Comparison of ENCODE assay signal across 22 mouse cellular contexts in genomic region chrX:96674871-96675270, GRCm38 (mm10). TPM values are rescaled to one million over a fixed set of nuclear protein-coding genes. Genes with fewer than 3 reads are reported as not detected.
A peak's percentile ranks its signal among the peaks of the same experiment; 100 is the strongest.
DNase-seq lines count a peak whose midpoint lies in the region; ATAC-seq and TF ChIP-seq lines count a peak whose summit lies in the region.
"Had no signal": no experiment of that assay in that cellular context is flagged by ENCODE, and none has a peak within 500 bp of the region (broad histone marks: within the 10 kb centered on the region; RNA-seq: fewer than 3 reads in every experiment).

No protein-coding gene starts in this region.

- intact Hi-C loops in heart, postnatal 36 days (cut with DNase I) = no loop called here

- peak; percentile 26 for DNase-seq in gastrocnemius, adult 18-20 months (ENCODE audit: low spot score)
- DNase-seq in gastrocnemius, adult 8-10 months (ENCODE audit: low spot score in 2 of 2) = no peak
- DNase-seq in heart, adult 11 months = peak; percentile 84
- no peak for DNase-seq in heart, postnatal 36 days
- peak; percentile 0 for DNase-seq in brain, embryonic 14.5 days (ENCODE audit: low read depth)
- no peak for DNase-seq in MN1 (ENCODE audit: low spot score)
- DNase-seq: adrenal gland, adult 8-10 months; adrenal gland, postnatal 25 days; cerebellum, adult 11-12 months; cerebellum, adult 2 months; cerebellum, adult 9-10 months; cerebellum, postnatal 10 days; cerebellum, postnatal 25 days; forebrain, postnatal 0 days had no signal

- no peak for ATAC-seq in megakaryocyte, adult 5-6 weeks (ENCODE audit: poor library complexity, severe bottlenecking)
- ATAC-seq: activated CD4-positive, CD25-positive, alpha-beta regulatory T cell, adult 4 months; forebrain, embryonic 13.5 days; forebrain, embryonic 15.5 days; forebrain, postnatal 0 days; Patski had no signal

- TF ChIP-seq POLR2A in brain, embryonic 14.5 days (IDR thresholded peaks at IDR 0.05; ENCODE audit: borderline replicate concordance, extremely low read depth, insufficient read depth, insufficient read length, poor library complexity, severe bottlenecking) = no peak

- TF ChIP-seq CTCF in brain, embryonic 14.5 days (IDR thresholded peaks at IDR 0.05; ENCODE audit: borderline replicate concordance, extremely low read depth, insufficient read depth, insufficient read length) = no peak

RNA-seq across cellular contexts. Expression of gene Gpr165, which starts 38.4 kb away (rescaled TPM):
- total RNA-seq in gastrocnemius, adult 18-20 months (2021) = under 1 TPM; 0.21 to 0.26 TPM
- total RNA-seq in gastrocnemius, adult 8-10 months (2022) = under 1 TPM in 3 of 4 experiments, not detected in 1; 0.35 to 0.46 (median 0.43) TPM
- total RNA-seq in heart, postnatal 36 days (2021) = under 1 TPM; 0.14 to 0.19 TPM
- 4.6 and 7.9 TPM in 2 replicates for polyA plus RNA-seq in brain, embryonic 14.5 days (2012; rRNA removed)
- total RNA-seq in megakaryocyte, adult 5-6 weeks (2015) = not detected in 2 replicates
- total RNA-seq in megakaryocyte, adult 5-6 weeks (2017) = not detected in 2 replicates
- total RNA-seq: ES-E14, MEL had no signal
- polyA plus RNA-seq: C2C12, Patski had no signal

Comparison
In these comparisons a context has a peak if more than half of its experiments do, and no peak if none do; other contexts are left out.
1. DNase-seq: peak in gastrocnemius, adult 18-20 months (single experiment), heart, adult 11 months (single experiment) and brain, embryonic 14.5 days (single experiment); none in gastrocnemius, adult 8-10 months (0 of 2), heart, postnatal 36 days (0 of 2) and MN1 (single experiment).